Mouse (Mus musculus): ENCODE data around the gene Dnm3.

DNA sequence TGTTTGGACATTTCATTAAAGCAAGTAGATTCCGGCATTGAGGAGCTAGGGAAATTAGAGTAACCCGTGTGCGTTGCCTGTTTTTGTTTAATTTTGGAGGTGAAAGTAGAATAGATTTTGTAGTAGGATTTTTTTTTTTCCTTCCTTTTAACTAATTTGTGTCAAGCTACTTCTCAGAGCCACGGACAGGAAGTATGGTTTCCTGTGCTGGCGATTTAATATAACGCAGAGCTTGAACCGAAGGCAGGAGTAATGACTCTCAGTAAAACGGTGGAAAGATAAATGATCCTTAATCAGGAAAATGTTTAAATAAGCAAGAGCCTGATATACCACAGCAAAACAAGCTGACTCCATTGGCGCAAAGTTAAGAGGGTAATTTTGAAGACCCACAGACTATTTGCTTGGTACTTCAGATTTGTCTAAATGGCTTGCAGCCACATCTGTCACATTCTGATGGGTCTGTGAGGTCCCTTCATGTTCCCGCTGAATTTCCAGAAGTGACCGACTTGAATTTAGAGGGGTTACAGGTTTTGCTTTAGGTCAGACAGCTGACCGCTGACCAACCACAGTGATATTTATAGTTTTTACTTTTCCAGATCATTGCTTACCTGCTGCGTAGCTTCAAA, 459.7 kb downstream of the Dnm3 start:
- TF ChIP-seq CTCF (IDR thresholded peaks at IDR 0.05; ENCODE audit: extremely low read depth, insufficient read length, insufficient replicate concordance, low read depth, low read length) (no peak), POLR2A (IDR thresholded peaks at IDR 0.05; ENCODE audit: low read depth, low read length) (no peak)

Measured in small intestine, adult 2 months (tissue).